Mouse (Mus musculus) 416B (cell line): ENCODE results near the gene Nek8.
A peak's percentile ranks its signal among the peaks of the same experiment; 100 is the strongest.

ENCODE experiments used
- DNase-seq: peaks from one replicate; pipeline ENCODE4 v3.0.0; 2011; ENCODE audit warnings: low read depth

Nek8 gene

DNA sequence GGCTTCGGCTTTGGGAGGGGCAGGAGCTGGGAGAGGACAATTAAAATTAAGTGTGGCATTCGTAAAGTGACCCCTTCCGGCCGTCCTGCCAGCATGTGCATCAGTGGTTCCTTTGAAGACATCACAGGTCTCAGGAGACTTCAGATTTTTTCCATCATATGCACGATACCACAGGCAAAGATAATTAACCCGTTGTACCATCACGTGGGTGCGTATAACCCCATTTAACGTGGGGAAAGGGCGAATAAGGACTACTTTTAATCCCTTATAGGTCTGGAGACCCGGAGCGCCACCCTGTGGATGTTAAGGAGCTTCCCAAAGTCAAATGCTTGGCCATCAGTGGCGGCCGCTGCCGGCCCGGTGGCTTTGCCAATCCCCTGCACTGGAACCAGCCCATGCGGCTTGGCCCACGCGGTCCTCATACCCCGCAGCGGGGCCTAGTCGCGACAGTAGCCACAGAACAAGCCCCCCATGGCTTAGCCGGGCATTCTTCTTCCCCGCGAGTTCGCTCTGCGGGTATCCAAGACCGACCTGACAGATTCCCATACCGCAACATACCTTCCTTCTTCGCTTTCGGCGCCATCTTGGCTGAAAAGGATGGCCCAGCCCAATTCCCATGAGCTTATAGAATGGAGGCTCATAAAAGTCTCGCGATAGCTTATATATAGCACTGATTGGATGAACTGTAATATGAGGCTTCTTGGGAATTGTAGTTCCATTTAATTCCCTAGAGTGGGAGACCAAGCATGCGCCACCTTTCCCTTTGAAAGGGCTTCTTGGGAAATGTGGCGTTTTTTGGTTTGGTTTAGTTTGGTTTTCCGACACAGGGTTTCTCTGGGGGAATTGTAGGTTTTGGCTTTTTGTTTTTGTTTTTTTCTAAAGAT, 6.7 kb upstream of the Nek8 start, which contains the start of gene Rpl23a:
Gene Rpl23a, minus strand, starts transcription at position 624 of the 884 bp plus-strand sequence.
- peak; percentile 99 for DNase-seq

DNA sequence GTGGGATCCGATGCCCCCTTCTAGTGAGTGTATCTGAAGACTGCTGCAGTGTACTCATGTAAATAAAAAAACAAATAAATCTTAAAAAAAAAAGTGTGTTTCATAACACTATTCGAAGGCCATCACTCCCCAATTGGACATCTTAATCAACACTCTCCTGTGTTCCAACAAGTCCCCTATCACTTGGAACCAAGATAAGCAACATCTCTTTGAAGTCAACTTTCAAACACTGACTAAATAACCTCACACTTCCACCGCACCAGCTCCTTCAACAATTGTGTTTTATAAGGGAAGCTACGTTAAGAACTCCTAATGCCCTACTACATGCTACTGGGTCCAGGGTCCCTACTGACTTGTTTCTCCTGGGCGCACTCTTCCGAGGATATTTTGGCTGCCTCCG, 6.0 kb upstream of the Nek8 start:
- peak; percentile 34 for DNase-seq

DNA sequence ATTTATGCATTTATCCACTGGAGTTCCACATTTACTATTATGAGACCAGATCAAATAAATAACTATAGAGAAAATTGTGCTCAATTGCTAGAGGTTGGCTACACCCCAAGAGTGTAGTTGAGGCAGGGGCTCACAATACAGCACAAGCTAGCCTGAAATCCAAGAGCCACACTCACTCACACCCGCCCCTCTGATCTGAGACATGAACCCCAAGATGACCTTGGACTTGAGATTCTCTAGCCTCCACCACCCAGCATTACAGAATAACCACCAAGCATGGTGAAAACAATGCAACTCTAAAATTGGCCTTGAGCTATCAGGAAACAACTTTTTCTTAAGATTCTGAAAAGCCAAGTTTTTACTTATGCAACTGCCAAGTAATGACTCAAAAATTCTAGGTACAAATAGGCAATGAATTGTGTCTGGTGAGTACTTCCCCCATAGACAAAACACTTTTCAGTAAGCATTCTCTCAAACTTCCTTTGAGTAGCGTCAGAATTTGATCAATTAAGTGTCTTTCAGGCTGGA, 5.4 kb upstream of the Nek8 start:
- peak; percentile 53 for DNase-seq

DNA sequence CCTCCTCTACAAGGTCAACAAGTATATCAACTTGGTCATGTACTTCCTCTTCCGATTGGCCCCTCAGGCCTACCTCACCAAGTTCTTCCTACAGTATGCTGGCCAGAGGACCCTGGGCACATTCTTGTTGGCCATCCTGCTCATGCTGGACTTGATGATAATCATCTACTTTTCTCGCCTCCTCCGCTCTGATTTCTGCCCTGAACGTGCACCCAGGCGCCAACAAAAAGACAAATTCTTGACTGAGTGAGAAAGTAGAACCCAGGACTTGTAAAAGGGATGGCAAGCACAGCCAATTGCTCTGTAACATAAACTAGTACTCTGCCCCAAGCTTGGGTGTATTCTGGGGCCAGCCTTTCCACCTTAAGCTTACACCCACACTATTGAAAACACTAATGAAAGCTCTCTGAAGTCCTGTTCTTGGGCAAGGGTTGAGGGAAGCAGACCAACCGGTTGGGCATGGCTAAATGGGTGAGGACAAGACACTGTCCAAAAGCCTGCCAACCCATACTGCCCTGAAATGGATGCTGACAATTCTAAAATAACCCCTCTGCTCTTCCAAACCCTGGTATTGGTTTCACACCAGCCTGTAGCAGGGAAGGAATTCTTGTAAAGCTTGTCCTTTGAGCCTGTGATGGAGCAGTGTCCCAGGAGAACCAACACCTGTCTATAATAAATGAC, 3.7 kb upstream of the Nek8 start:
- DNase-seq, result peak; percentile 57

DNA sequence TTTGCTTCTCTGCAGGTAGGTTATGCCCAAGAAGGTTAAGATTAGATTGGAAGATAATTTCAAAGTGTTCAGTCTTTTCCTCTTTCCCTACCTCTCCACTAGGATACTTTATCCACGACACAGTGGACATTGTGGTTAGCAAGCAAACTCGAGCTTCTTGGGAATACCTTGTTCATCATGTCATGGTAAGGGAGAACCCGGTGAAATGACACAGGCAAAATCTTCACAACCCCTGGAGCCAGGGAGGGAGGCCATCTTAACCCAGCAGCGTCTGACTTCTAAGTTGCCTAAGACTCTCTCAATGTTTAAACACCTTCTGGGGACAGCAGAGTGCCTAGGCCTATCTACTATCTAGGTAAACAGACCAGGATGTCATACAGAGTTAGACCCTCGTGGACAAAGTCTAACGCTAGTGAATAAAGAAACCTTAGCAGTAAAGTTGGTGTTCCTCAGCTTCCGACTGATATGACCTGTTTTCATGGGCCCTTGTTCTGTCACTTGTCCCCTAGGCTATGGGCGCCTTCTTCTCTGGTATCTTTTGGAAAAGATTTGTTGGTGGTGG, 3.0 kb upstream of the Nek8 start:
- DNase-seq, result peak; percentile 58

DNA sequence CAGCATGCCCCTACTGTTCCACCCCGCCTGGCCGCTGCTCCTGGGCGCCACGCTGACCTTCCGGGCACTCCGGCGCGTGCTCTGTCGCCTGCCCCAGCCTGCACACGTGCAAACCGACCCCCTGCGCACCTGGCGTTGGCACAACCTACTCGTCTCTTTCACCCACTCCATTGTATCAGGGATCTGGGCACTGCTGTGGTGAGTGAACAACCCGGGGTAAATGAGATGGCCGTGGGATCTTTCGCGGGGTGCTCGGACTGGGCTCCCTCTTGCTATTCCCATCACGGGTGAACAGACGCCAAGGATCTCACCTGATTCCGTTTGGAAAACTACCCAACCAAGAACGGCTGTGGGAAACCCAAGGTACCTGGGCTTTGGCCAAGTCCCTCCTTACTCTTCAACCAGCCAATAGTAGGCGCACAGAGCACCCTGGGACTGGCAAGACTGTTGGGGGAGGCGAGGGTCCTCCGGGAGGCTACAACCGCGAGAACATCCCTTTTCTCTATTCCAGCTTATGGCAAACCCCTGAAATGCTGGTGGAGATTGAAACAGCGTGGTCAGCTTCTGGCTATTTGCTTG, 2.5 kb upstream of the Nek8 start:
- peak; percentile 89 for DNase-seq

DNA sequence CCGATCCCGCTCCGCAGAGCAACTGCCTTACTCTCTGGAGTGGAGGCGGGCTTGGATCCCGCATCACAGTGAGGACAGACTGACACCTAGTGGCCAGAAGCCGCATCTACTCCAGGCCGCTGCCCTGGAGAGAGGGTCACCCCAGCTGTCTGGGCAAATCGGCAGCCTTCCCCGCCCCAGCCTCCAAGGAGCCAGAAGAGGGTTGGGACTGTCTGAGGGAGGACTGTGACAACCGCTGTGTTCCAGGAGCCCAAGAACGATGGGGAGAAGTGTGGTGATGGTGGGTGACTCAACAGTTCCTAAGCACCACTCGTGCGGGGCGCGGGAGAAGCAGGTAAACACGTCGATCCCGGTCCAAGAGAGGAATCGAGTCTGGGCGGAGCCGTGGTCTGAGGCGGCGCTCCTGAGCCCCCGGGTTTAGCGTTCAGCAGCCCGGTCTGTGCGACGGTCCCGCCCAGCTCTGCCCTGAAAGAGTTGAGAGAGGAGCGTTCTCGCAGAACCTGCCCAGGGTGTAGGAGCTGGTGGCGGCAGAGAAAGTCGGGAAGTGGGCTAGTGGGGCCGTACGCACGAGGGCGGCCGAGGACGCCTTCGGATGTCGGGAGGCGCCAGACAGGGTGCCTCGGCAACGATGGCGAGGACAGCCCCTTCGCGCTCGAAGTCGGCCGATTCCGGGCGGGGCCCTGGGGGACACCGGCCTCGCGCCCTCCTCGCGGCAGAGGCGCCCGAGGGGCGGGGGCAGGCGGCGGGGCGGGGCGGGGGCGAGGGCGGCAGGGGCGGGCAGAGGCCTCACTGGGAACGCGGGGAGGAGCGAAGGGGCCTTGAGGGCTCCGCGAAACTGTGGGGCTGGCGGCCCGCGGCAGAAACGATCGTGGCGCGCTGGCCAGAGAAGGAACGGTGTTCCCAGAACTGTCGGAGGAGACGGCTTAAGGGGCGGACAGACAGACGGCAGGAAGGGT, 1.7 kb upstream of the Nek8 start:
- DNase-seq, result peak; percentile 95

DNA sequence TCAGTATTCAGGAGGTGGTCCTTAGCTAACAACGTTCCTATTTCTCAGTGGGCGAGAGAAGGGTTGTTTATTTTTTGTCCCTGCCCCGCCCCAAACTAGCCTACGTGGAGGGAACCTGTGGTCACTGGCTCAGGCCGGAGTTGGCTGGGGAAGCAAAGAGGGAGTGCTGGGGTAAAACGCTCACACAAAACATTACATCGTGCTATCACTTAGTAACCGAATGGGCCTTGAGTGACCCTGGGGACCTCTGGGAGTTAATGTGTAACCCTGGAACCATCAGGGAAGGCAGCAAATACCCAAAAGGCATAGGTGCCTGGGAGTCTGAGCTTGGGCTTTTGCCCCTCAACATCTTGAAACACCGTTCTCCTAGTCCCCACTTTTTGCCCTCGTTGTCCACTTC, 962 bp upstream of the Nek8 start:
- DNase-seq, result peak; percentile 86

DNA sequence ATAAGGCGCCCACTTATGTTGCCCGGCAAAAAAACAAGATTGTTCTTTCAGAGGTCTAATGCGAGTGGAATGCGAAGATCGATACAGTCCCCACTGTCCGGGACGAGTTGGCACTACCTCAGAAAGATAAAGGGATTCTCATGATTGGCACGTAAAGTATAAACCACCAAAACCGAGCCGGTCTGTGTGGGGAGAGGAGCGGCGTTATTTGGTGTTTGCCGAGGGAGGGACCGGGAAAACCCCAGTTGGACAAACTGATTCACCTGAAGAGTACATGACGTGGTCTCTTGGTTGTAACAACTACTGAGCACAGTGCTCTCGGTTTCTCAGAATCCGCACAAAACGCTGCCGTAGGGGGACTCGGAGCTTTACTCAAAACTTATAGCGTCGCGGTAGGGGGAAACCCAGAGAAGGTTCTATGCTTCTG, 443 bp upstream of the Nek8 start:
- DNase-seq, result peak; percentile 46

DNA sequence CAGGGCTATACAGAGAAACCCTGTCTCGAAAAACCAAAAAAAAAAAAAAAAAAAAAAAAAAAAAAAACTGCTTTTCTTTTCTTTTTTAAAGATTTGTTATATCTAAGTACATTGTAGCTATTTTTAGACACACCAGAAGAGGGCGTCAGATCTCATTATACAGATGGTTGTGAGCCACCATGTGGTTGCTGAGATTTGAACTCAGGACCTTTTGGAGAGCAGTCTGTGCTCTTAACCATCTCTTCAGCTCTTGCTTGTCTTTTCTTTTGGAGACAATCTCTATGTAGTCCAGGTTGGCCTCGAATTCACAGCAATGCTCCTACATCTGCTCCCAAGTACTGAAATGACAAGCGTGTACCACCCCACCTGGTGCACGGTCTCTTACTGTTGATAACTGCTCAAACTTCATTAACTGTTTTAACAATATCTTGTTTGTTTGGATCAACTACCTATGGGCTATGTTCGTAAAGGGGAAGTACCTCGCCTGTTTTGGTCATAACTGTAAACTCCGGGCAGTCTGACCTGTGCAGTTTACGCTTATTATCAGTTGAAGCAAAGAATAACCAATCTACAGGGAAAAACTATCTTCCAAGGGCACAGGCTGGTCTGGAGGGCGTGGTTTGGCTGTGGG, 589 bp downstream of the Nek8 start:
- DNase-seq, result peak; percentile 97

DNA sequence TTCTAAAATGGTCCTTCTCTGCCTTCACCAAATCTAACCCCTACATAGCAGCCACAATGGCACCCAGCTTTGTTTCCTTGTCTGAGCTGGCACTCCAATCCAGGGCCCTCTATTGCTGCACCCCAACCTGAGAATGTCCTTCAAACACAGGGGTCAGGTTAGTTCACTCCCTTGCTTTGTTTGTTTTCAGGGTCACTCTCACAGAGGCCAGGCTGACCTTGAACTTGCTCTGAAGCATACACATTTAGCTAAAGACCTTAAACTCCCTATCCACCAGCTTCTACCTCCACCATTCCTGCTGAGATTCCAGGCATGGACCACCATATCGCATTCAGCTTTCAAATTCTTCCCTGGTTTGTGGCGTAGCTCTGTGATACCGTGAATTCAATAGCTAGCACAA, 2.0 kb downstream of the Nek8 start:
- no peak for DNase-seq

DNA sequence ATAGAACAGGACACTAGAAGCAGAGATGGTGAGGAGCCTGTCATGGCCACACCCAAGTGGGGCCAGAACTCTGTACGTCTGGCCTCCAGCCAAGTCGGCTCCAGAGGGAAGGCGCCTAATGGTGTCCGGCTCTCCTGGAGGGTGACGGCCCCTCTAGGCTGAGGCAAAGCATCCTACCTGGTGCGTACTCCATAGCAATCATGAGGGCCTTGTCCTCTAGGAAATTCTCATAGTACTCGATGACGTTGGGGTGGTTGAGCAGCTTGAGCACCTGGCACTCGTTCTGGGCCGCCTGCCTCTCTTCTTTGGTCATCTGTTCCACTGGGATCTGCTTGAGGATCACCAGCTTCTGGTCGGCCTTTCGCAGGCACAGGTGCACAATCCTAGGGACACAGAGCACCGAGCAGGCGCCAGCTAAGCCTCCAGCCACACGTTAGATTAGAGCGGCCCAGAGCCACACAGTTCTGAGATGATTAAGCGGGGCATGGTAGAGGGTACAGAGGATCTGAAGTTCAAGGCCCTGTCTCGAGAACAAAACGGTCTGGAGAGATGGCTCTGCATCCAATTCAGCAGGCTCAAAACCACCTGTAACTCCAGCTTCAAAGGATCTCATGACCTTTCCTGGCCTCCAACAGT, 3.6 kb downstream of the Nek8 start:
- no peak for DNase-seq

DNA sequence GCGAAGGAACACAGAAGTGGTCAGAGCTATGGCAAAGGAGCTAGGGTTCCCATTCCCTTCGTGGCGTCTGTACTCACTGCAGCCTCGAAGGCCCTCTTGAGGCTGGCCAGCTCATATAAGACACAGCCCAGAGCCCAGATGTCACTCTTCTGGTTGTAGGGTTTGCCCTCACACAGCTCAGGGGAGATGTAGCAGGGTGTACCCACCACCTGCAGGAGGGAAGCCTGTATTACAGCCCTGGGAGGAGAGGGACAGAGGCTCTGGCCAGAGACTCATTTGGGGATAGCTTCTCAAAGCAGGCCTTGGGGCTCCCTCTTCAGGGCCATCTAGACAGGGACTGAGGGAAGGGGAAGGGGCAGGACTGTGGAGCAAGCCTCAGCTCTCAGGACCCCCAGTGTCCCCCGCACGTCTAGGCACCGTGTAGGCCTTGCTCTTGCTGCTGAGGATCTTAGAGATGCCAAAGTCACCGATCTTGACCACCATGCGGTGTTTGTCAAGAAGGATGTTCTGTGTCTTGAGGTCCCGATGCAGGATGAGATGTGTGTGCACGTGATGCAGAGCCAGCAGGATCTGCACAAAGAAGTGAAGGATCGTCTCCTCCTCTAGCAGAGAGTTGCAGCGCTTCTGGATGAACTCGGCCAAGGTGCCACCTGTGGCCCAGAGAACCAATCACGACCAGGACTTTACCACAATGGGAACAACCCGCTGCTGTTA, 4.3 kb downstream of the Nek8 start:
- DNase-seq, result peak; percentile 57

DNA sequence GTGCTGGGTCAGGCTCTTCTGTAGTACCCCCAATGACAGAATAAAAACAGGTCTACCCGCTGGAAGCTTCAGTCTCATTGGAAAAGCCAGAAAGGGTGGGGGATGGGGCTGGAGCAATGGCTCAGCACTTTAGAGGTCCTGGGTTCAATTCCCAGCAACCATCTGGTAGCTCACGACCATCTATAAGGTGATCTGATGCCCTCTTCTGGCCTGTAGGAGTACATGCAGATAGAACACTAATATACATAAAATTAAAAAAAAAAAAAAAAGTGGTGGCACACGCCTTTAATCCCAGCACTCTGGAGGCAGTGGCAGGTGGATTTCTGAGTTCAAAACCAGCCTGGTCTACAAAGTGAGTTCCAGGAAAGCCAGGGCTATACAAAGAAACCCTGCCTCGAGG, 5.1 kb downstream of the Nek8 start:
- DNase-seq, result peak; percentile 65

DNA sequence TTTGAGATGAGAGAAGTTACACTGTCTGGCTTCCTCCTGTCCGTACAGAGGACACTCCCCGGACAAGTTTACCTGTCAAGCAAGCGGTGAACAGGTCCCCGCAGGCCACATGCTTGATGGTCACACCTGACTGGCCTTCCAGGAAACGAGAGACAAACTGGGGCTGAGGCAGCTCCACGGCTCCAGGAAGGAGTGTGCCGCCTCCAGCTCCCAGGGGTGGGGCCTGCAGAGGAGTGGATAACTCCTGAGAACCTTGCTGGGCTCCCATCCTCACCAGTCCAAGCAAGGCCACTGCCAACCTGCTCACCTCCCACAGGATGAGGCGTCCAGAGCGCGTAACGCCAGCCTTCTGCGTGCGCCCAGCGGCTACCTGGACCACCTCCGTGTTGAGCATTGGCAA, 6.2 kb downstream of the Nek8 start:
- DNase-seq, result no peak

DNA sequence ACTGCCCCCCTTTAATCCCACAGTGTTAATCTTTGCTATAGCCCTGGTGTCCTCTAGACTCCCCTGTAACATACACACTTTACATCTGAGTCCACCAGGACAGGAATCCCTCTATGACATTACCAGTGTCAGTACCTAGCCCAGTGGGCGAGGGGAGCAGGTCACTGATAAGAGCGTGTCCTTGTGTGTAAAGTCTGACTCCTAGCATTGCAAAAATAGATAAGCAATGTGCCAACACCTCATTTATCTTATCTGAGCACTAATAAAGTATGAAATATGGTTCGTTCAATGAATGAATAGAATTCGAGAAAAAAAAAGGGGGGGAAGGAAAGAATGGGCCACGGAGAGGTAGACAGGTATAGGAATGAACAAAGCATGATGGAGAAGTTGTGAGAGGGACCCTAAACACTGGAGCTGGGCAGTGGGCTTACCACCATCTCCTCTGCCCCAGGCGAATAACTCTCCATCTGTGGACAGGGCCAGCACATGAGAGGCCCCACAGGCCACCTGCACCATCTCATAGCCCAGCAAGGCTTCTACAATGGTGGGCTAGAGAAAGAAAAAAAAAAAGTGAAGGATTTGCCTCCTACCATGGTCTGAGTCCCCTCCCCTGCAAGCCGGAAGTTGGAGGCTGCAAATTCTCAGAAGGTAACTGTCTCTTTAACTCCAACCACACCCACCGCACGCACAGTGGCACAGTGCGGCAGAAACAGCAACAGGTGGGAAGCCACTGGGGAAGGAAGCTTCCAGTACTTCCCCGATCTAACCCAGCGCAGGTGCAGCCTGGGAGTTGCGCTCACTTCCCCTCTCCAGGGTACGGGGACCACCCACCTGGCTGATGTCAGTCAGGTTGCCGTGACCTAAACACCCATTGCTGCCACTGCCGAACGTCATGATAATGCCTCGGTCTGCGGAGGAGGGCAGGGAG, 7.7 kb downstream of the Nek8 start:
- no peak for DNase-seq

DNA sequence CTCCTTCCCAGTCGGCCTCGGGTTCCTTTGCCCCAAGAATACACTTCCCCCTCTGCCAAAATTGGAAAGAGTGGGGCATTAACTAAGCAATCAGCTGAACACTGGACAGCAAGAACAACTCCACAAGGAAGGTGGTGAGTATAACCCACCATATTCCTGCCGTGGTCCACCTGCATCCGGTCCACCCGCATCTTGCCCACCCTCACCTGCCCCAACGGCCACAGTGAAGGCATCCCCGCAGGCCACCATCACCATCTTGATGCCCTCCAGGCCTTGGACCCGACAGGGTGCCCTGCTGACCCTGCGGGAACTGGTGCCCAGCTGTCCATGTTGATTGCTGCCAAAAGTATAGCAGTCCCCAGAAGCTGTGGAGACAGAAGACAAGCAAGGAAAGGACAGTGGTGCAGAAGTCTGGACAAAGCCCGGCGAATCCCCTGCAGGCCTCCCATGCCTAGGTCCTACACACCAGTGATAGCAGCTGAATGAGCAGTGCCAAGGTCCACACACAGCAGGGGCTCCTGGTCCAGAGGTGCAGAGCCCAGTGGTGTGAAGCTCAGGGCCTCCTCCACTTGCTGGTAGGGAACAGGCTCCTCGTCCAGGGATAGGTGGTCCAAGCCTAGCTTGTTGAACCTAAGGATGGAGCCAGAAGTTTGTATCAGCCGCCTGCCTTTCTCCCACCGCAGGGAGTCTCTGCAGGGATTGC, 9.1 kb downstream of the Nek8 start:
- DNase-seq, result no peak

DNA sequence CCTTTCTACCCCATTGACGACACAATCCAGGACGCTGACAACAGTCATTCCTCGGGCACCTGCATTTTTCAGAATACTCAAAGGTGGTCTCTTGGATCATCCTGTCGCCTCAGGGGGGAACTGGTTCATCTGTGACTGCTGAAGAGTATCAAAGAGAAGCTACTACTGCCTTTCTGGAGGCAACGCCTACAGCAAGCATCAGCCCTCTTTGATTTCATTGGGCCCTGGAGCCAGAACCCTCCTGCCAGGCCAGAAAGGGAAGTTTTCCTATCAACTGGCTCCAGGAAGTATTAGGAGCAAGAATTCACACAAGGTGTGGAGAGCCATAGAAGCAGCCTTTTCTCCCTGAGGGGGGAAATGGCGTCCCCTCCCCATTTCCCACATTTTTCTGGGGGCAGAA, 9.8 kb downstream of the Nek8 start:
- DNase-seq, result no peak
